Mouse (Mus musculus) layer of hippocampus, postnatal 25 days (tissue): ENCODE measurements around the gene Selenov. TPM values are rescaled to one million over a fixed set of nuclear protein-coding genes. Genes with fewer than 3 reads are reported as not detected.

Experiments used
- DNase-seq, 2 experiments: peaks; one replicate each; pipeline ENCODE4 v3.0.0; 2022; ENCODE audit warnings: mixed read lengths in 2 of 2, low spot score in 1 of 2; ENCODE audit errors: extremely low spot score in 1 of 2
- total RNA-seq, 2 experiments: library from RNA; stranded (reverse); gene quantifications; 2 replicates each; pipeline ENCODE4 v1.2.3; 2021

Selenov gene
- under 1 TPM; 0.27 to 0.38 TPM for total RNA-seq

DNA sequence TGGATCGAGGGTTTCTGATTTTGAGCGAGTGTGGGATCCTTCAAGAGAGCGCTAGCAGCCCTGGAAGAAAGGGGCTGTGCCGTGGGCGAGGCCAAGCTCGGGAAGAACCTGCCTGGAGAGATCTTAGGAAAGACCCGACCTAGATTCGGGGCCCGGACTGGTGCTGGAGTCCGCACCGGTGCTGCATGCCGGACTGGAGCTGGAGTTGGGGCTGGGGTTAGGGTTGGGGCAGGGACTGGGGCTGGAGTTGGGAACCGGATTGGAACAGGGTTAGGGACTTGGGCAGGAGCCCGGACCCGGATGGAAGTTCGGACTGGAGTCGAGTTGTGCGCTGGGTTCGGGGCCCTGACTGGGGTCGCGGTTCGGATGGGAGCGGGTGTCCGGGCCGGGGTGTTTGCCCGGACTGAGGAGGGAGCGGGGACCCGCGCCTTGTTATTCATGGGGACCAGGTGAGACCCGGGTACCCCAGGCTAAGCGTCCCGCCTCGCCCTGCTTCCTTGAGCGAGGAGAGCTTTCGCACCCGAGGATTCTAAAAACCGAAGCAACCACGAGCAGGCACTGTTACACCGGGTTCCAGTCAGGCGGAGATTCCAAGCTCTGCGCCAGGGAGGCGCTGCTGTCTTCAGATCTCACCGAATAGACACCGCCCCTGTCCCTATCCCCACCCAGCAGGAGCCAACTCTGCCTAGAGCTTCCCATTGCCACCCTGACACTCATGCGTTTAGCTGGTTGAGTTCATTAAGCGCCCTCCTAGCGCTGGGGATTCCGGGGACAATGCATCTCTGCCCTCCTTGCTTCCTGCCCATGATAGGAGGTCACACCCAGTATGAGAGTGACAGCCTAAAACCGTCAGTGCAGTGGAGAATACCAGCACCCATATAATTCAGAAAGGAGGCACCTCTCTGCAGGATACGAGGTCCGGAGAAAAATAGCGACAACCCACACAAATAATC lies at the start of gene Selenov:
Selenov (minus strand) TSS at position 549 of the 953 bp plus-strand sequence.
- peak in 1 of 2 experiments; percentile 40 for DNase-seq

DNA sequence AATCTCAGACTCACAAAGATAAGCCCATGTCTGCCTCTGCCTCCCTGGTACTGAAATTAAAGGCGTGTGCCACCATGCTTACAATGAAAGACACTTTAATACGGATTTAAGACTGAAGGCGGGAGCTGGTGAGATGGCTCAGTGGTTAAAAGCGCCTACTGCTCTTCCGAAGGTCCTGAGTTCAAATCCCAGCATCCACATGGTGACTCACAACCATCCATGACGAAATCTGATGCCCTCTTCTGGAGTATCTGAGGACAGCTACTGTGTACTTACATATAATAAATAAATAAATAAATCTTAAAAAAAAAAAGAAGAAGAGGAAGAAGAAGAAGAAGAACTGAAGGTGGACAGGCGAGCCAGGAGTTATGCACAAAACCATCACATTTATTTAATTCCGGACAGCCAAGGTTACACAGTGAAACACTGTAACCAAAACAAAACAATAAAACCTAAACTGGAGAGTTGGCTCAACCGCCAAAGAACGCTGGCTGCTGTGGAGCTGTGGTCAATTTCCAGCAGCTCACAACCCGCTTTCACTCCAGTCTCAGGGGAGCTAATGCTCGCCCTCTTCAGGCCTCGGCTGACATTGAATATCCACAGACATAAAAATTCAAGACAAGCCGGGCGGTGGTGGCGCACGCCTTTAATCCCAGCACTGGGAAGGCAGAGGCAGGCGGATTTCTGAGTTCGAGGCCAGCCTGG lies 48.4 kb upstream of the Selenov start:
- DNase-seq: peak in 1 of 2 experiments; percentile 25

- peak; percentile 83 to 90 for DNase-seq
Observed at GRCm38 (mm10) chr7:28338108-28338998, 47.4 kb upstream of the Selenov start, which contains the start of gene Supt5. Supt5 (minus strand) TSS chr7:28338746.

- no peak for DNase-seq
Observed at GRCm38 (mm10) chr7:28335471-28335870, 44.5 kb upstream of the Selenov start.

GRCm38 (mm10) chr7:28334534-28334933 lies 43.5 kb upstream of the Selenov start:
- DNase-seq: no peak

GRCm38 (mm10) chr7:28328260-28328659 lies 37.3 kb upstream of the Selenov start:
- no peak for DNase-seq

DNA sequence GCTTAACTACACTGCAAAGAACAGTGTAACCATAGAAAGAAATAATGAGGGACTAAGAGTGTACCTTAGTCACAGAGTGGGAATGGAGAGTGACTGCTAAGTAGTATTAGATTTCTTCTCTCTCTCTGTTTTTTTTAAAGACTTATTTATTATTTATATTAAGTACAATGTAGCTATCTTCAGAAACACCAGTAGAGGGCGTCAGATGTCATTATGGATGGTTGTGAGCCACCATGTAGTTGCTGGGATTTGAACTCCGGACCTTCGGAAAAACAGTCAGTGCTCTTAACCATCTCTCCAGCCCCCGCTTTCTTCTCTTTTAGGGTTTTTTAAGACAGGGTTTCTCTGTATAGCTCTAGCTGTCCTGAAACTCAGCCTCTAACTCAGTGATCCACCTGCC lies 35.5 kb upstream of the Selenov start:
- DNase-seq: no peak

DNA sequence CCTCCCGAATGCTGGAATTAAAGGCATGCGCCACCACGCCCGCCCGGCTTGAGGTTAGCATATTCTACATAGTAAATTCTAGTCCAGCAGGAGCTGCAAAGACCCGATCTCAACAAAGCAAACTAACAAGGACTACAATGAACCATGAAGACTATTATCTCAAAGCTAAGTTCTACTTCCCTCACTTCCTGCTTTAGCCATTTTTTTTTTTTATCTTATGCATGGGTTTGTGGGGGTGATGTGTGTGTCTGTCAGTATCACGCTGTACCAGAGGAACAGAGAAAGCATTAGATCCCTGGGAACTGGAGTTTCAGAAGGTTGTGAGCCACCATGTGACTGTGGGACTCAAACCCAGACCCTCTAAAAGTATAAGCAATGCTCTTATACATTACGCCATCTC lies 34.3 kb upstream of the Selenov start:
- DNase-seq: no peak

GRCm38 (mm10) chr7:28321974-28322720 lies 31.2 kb upstream of the Selenov start:
- DNase-seq: no peak

- no peak for DNase-seq
Observed at GRCm38 (mm10) chr7:28318714-28319113, 27.7 kb upstream of the Selenov start.

- DNase-seq: no peak
Observed at GRCm38 (mm10) chr7:28318036-28318435, 27.1 kb upstream of the Selenov start.

GRCm38 (mm10) chr7:28311926-28312543 lies 21.0 kb upstream of the Selenov start, which contains the start of gene Timm50:
Timm50 (minus strand) TSS chr7:28312072.
- DNase-seq: peak; percentile 97 to 99

- DNase-seq: no peak
Observed at GRCm38 (mm10) chr7:28311151-28311925, 20.4 kb upstream of the Selenov start.

DNA sequence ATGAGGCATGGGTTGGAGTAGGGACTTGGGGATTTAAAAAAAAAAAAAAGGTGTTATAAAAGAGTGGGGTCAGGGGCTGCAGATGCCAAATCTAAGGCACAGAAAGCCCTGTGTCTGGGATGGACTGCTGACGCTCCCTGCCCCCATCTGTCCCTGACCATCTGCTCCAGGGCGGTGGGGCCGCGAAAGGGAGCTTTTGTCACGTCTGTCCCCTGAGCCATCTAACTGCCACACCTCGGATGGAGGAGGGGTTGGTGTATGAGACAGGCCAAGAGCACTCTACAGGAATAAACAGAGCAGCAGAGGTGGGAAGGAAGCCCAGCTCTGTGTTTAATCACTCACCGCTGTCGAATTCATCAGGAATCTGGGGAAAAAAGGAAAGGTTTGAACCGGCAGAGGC lies 18.8 kb upstream of the Selenov start:
- no peak for DNase-seq

DNA sequence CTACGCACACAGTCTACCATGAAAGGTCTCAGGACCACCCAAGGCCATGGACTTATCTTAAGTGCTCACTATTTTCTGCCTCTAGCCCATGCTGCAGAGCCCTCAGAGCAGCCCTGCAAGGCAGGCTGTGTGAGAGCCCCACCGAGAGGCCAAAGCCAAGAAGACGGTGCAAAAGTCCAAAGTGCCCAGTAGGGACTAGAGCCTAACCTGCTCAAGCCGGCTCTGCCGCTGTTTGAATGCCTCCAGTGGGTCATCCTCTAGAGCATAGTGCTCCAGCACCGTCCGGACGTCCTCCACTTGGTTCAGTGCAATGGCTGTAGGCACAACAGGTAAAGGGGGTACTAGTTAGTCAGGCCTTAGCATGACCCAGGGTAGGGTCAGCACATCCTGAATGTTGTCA lies 15.2 kb upstream of the Selenov start:
- no peak for DNase-seq

DNA sequence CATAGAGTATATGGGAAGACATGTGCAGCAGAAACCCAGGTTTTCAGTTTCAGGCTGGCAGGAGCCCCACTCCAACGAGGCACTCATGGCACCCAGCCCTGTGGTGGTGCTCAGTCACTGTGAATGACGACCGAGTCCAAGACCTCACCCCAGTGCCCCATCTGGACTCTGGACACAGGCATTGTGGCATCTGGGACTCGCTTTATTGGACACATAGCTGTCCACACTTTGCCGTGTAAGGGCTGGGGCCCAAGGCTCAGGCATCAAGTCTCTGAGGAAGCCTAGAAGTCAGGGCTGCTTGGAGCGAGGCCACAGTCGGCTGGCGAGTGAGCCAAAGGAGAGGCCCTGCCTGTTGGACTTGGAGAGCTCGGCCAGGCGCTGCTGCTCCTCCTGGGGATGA lies 14.7 kb upstream of the Selenov start:
- no peak for DNase-seq

- DNase-seq: peak; percentile 26 to 45
Observed at GRCm38 (mm10) chr7:28301616-28302433, 10.8 kb upstream of the Selenov start, which contains the start of gene Dll3. Dll3 (minus strand) TSS chr7:28302238.
